In genomic region chr1:171346095-171346450, GRCm38 (mm10) we compare ENCODE assay signal across 7 mouse cellular contexts. TPM values are rescaled to one million over a fixed set of nuclear protein-coding genes. Genes with fewer than 3 reads are reported as not detected.
DNase-seq lines count a peak whose midpoint lies in the region; ATAC-seq lines count a peak whose summit lies in the region.

No protein-coding gene starts in this region.

- under 1% methylated on average over 14 of the region's 14 CpGs for WGBS in neural tube, embryonic 12.5 days

- no peak overlapping the region for H3K27ac ChIP-seq in neural tube, embryonic 12.5 days

- ATAC-seq in erythroblast, adult 5-6 weeks (replicated peaks; ENCODE audit: low FRiP score, poor library complexity, severe bottlenecking) = peak; percentile 35; the same call in 1 of the 2 replicates
- ATAC-seq in neural tube, embryonic 12.5 days (ENCODE audit: low FRiP score, low read depth) = no peak

- no peaks in the 10 kb centered on the region for H3K27me3 ChIP-seq in neural tube, embryonic 12.5 days (replicated peaks)

- peak overlapping the region; percentile 82 for H3K4me2 ChIP-seq in neural tube, embryonic 12.5 days (replicated peaks)

- H3K36me3 ChIP-seq in neural tube, embryonic 12.5 days = peaks cover 26% of the 10 kb centered on the region

- DNase-seq in 3T3-L1 (ENCODE audit: low read depth, low spot score) (peak; percentile 43), 416B (ENCODE audit: low read depth) (peak; percentile 55)
- peak; percentile 31 to 38 for DNase-seq in kidney, postnatal 25 days
- no peak for DNase-seq in adrenal gland, postnatal 25 days
- DNase-seq in urinary bladder, adult 18-20 months (ENCODE audit: low spot score in 2 of 2) = no peak

- H3K9ac ChIP-seq in neural tube, embryonic 12.5 days = peak overlapping the region; percentile 69

- peaks cover 6% of the 10 kb centered on the region; the same call in 1 of the 2 replicates for H3K9me3 ChIP-seq in neural tube, embryonic 12.5 days

- H3K4me3 ChIP-seq in neural tube, embryonic 12.5 days = peak overlapping the region; percentile 78

- H3K4me1 ChIP-seq in neural tube, embryonic 12.5 days = peaks cover 22% of the 10 kb centered on the region

RNA-seq across cellular contexts. Expression of gene Pfdn2, which starts 0.6 kb away (rescaled TPM):
- 5.4 and 7.1 TPM in 2 replicates for total RNA-seq in erythroblast, adult 5-6 weeks (2015; ENCODE audit: low replicate concordance)
- 1.5 and 15.1 TPM in 2 replicates for total RNA-seq in erythroblast, adult 5-6 weeks (2017; ENCODE audit: low replicate concordance)
- polyA plus RNA-seq in neural tube, embryonic 12.5 days (2016; fragmentation: Nextera tagmentation; extraction: Ambion mirVana) = 157 and 158 TPM in 2 replicates
- 140 and 145 TPM in 2 replicates for total RNA-seq in adrenal gland, postnatal 25 days (2021)

RNA-seq across cellular contexts. Expression of gene Nit1, which starts 0.6 kb away (rescaled TPM):
- 6.7 and 7.3 TPM in 2 replicates for total RNA-seq in erythroblast, adult 5-6 weeks (2015; ENCODE audit: low replicate concordance)
- total RNA-seq in erythroblast, adult 5-6 weeks (2017; ENCODE audit: low replicate concordance) = 11.0 and 13.8 TPM in 2 replicates
- 45.6 and 46.1 TPM in 2 replicates for polyA plus RNA-seq in neural tube, embryonic 12.5 days (2016; fragmentation: Nextera tagmentation; extraction: Ambion mirVana)
- 83.2 and 86.9 TPM in 2 replicates for total RNA-seq in adrenal gland, postnatal 25 days (2021)

RNA-seq across cellular contexts. Expression of gene Klhdc9, which starts 14.5 kb away (rescaled TPM):
- not detected in 2 replicates for total RNA-seq in erythroblast, adult 5-6 weeks (2015; ENCODE audit: low replicate concordance)
- total RNA-seq in erythroblast, adult 5-6 weeks (2017; ENCODE audit: low replicate concordance) = not detected in 2 replicates
- polyA plus RNA-seq in neural tube, embryonic 12.5 days (2016; fragmentation: Nextera tagmentation; extraction: Ambion mirVana) = 2.1 and 2.6 TPM in 2 replicates
- 1.4 and 4.9 TPM in 2 replicates for total RNA-seq in adrenal gland, postnatal 25 days (2021)

RNA-seq across cellular contexts. Expression of gene Dedd, which starts 17.1 kb away (rescaled TPM):
- total RNA-seq in erythroblast, adult 5-6 weeks (2015; ENCODE audit: low replicate concordance) = 3.8 and 4.8 TPM in 2 replicates
- total RNA-seq in erythroblast, adult 5-6 weeks (2017; ENCODE audit: low replicate concordance) = 4.3 and 6.7 TPM in 2 replicates
- 50.9 and 57.3 TPM in 2 replicates for polyA plus RNA-seq in neural tube, embryonic 12.5 days (2016; fragmentation: Nextera tagmentation; extraction: Ambion mirVana)
- total RNA-seq in adrenal gland, postnatal 25 days (2021) = 35.9 and 36.5 TPM in 2 replicates

RNA-seq across cellular contexts. Expression of gene Nectin4, which starts 23.8 kb away (rescaled TPM):
- total RNA-seq in erythroblast, adult 5-6 weeks (2015; ENCODE audit: low replicate concordance) = not detected in 2 replicates
- total RNA-seq in erythroblast, adult 5-6 weeks (2017; ENCODE audit: low replicate concordance) = 0.68 TPM in 1 of 2 replicates, not detected in the other
- polyA plus RNA-seq in neural tube, embryonic 12.5 days (2016; fragmentation: Nextera tagmentation; extraction: Ambion mirVana) = 1.2 and 1.8 TPM in 2 replicates
- 0.12 TPM in 1 of 2 replicates, not detected in the other for total RNA-seq in adrenal gland, postnatal 25 days (2021)

Comparison
In these comparisons a context has a peak if more than half of its experiments do, and no peak if none do; other contexts are left out.
1. DNase-seq: peak in 3T3-L1 (single experiment), 416B (single experiment) and kidney, postnatal 25 days (2 of 2); none in adrenal gland, postnatal 25 days (single experiment) and urinary bladder, adult 18-20 months (0 of 2).